Mouse (Mus musculus) liver, postnatal 0 days (tissue): ENCODE data around the gene Atf7.
A peak's percentile ranks its signal among the peaks of the same experiment; 100 is the strongest.

Experiments used
- CTCF ChIP-seq: sonication (generic); IDR thresholded peaks from 2 replicates; pipeline ENCODE4 v1.5.1; 2016; ENCODE audit warnings: antibody characterized with exemption, low read depth
- EP300 ChIP-seq: IDR thresholded peaks from 2 replicates; pipeline ENCODE4 v1.6.1; 2016; ENCODE audit warnings: antibody characterized with exemption, low read depth, mild to moderate bottlenecking

- peak; percentile 49 for TF ChIP-seq CTCF
- no peak for TF ChIP-seq EP300
These were observed 32.6 kb downstream of the Atf7 start for GRCm38 (mm10) chr15:102592674-102593073.
